ENCODE assay signal across 29 mouse cellular contexts in the genomic region with DNA sequence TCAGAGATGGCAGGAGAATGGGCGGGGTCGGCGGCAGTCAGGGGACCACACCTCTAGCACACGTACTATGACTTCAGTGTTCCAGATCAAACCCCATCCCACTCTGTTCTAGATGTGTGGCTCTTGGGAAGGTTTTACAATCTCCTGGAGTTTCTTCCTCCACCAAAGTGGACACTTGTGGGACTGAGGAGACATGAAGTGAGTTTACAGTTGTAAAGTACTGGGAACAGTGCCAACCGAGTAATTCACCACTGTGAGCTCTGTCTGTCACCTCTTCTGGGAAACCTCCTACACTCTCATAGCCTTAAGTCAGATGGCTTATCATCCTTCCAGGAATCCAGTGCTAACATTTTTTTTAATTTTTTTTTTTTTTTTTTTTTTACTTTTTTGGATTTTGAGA.
DNase-seq lines count a peak whose midpoint lies in the region; ATAC-seq and TF ChIP-seq lines count a peak whose summit lies in the region.
"Had no signal": no experiment of that assay in that cellular context is flagged by ENCODE, and none has a peak within 500 bp of the region (broad histone marks: within the 10 kb centered on the region; RNA-seq: fewer than 3 reads in every experiment).

No protein-coding gene starts in this region.

- DNase-seq in lung, postnatal 4 days, result no peak
- DNase-seq in G1E (ENCODE audit: low spot score), result peak; percentile 6
- peak; percentile 62 for DNase-seq in brain, adult 2 months (ENCODE audit: low read depth, low spot score)
- DNase-seq in large intestine, adult 2 months (ENCODE audit: low read depth, low spot score), result peak; percentile 64
- no peak for DNase-seq in urinary bladder, postnatal 4 days (ENCODE audit: low spot score in 2 of 2)
- DNase-seq: adrenal gland, postnatal 10 days; cerebellum, adult 18-20 months; cerebellum, postnatal 36 days; embryo, embryonic 11 days; heart, postnatal 4 days; kidney, adult 9 months; kidney, postnatal 36 days; midbrain, embryonic 14.5 days; retina, postnatal 1 day; right cerebral cortex, postnatal 4 days; thymus, adult 18-20 months; thymus, postnatal 36 days had no signal

- no peak for TF ChIP-seq CTCF in G1E (IDR thresholded peaks at IDR 0.05; ENCODE audit: low read depth, low read length)

- H3K4me1 ChIP-seq in lung, embryonic 16.5 days (replicated peaks; ENCODE audit: control insufficient read depth, insufficient read depth, low read length), result peaks cover 11% of the 10 kb centered on the region
- H3K4me1 ChIP-seq in G1E (ENCODE audit: insufficient read depth, low read depth, low read length), result peaks cover 9% of the 10 kb centered on the region

- H3K4me2 ChIP-seq in lung, embryonic 16.5 days (ENCODE audit: low read depth, low read length), result no peak overlapping the region
- H3K4me2 ChIP-seq: embryonic facial prominence, embryonic 13.5 days; forebrain, embryonic 13.5 days; heart, embryonic 15.5 days; hindbrain, embryonic 15.5 days; limb, embryonic 13.5 days; liver, embryonic 12.5 days; lung, embryonic 15.5 days; neural tube, embryonic 12.5 days had no signal

- ATAC-seq in lung, embryonic 16.5 days (ENCODE audit: low read depth), result peak; percentile 24; the same call in 1 of the 2 replicates
- no peak for ATAC-seq in G1E (ENCODE audit: extremely low read depth, insufficient number of reproducible peaks, low FRiP score, poor library complexity, severe bottlenecking)
- ATAC-seq in megakaryocyte progenitor cell, adult 5-6 weeks (replicated peaks; ENCODE audit: poor library complexity), result no peak
- ATAC-seq: activated CD4-positive, CD25-positive, alpha-beta regulatory T cell, adult 4 months; liver, embryonic 12.5 days had no signal

- H3K9ac ChIP-seq in lung, embryonic 16.5 days (ENCODE audit: low read length), result no peak overlapping the region
- H3K9ac ChIP-seq: embryonic facial prominence, embryonic 13.5 days; forebrain, embryonic 13.5 days; heart, embryonic 15.5 days; hindbrain, embryonic 15.5 days; limb, embryonic 13.5 days; liver, embryonic 12.5 days; lung, embryonic 15.5 days had no signal

- H3K27me3 ChIP-seq in lung, embryonic 16.5 days (ENCODE audit: control insufficient read depth, insufficient read depth, low read depth, low read length), result no peaks in the 10 kb centered on the region
- H3K27me3 ChIP-seq in G1E (ENCODE audit: insufficient read depth, low read length), result peaks cover 8% of the 10 kb centered on the region; the same call in 1 of the 2 replicates
- H3K27me3 ChIP-seq: embryonic facial prominence, embryonic 13.5 days; forebrain, embryonic 13.5 days; heart, embryonic 15.5 days; hindbrain, embryonic 15.5 days; liver, embryonic 12.5 days; lung, embryonic 15.5 days; neural tube, embryonic 12.5 days had no signal

- peaks cover 2% of the 10 kb centered on the region; the same call in 1 of the 2 replicates for H3K9me3 ChIP-seq in lung, embryonic 16.5 days (ENCODE audit: control insufficient read depth, low read length)
- H3K9me3 ChIP-seq in G1E (replicated peaks), result no peaks in the 10 kb centered on the region
- H3K9me3 ChIP-seq: embryonic facial prominence, embryonic 13.5 days; heart, embryonic 15.5 days; hindbrain, embryonic 15.5 days; lung, embryonic 15.5 days; neural tube, embryonic 12.5 days had no signal

- H3K4me3 ChIP-seq in lung, embryonic 16.5 days (ENCODE audit: low read length), result no peak overlapping the region
- H3K4me3 ChIP-seq in G1E (ENCODE audit: low read depth, low read length), result no peak overlapping the region
- H3K4me3 ChIP-seq: embryonic facial prominence, embryonic 13.5 days; erythroblast, embryonic 14.5 days; forebrain, embryonic 13.5 days; heart, embryonic 15.5 days; hindbrain, embryonic 15.5 days; limb, embryonic 13.5 days; liver, embryonic 12.5 days; lung, embryonic 15.5 days; neural tube, embryonic 12.5 days had no signal

- no peak overlapping the region for H3K27ac ChIP-seq in lung, embryonic 16.5 days (ENCODE audit: low read length)
- H3K27ac ChIP-seq: embryonic facial prominence, embryonic 13.5 days; forebrain, embryonic 13.5 days; heart, embryonic 15.5 days; limb, embryonic 13.5 days; liver, embryonic 12.5 days; lung, embryonic 15.5 days; neural tube, embryonic 12.5 days had no signal

- no peaks in the 10 kb centered on the region for H3K36me3 ChIP-seq in lung, embryonic 16.5 days (ENCODE audit: control insufficient read depth, insufficient read depth, low read length)
- H3K36me3 ChIP-seq in G1E (replicated peaks), result no peaks in the 10 kb centered on the region
- H3K36me3 ChIP-seq: embryonic facial prominence, embryonic 13.5 days; heart, embryonic 15.5 days; hindbrain, embryonic 15.5 days; limb, embryonic 13.5 days; liver, embryonic 12.5 days; lung, embryonic 15.5 days; neural tube, embryonic 12.5 days had no signal

- 73% methylated on average over 5 of the region's 5 CpGs for WGBS in lung, embryonic 16.5 days
- WGBS in large intestine, adult 2 months, result 35% methylated on average over 5 of the region's 5 CpGs

Comparison
In these comparisons a context has a peak if more than half of its experiments do, and no peak if none do; other contexts are left out.
1. DNase-seq: peak in G1E (single experiment), brain, adult 2 months (single experiment) and large intestine, adult 2 months (single experiment); none in lung, postnatal 4 days (0 of 2) and urinary bladder, postnatal 4 days (0 of 2).